Mouse (Mus musculus): Measurements from ENCODE around the gene Xkr7. TPM values are rescaled to one million over a fixed set of nuclear protein-coding genes. Genes with fewer than 3 reads are reported as not detected.

Gene Xkr7
- polyA plus RNA-seq (2015; fragmentation: Nextera tagmentation; extraction: Ambion mirVana) = not detected in 2 replicates

- 3% methylated on average over 28 of the region's 54 CpGs for WGBS
- no peak for ATAC-seq
- H3K27me3 ChIP-seq (replicated peaks; ENCODE audit: insufficient read depth, low read length) = peaks cover 24% of the 10 kb centered on the region
These were observed at the start of gene Xkr7 for GRCm38 (mm10) chr2:153031126-153032082. TSS of gene Xkr7 (plus strand) at chr2:153031852.

GRCm38 (mm10) chr2:152985582-152985981 lies 46.1 kb upstream of the Xkr7 start:
- DNase-seq (ENCODE audit: low spot score) (no peak), ATAC-seq (no peak)
- Histone ChIP-seq H3K9ac (replicated peaks; ENCODE audit: low read depth) (no peak overlapping the region), H3K4me3 (ENCODE audit: low read depth, low read length) (no peak overlapping the region), H3K4me1 (ENCODE audit: insufficient read depth, low read depth, low read length) (no peaks in the 10 kb centered on the region), H3K4me2 (replicated peaks; ENCODE audit: low read depth, low read length) (no peak overlapping the region), H3K27ac (ENCODE audit: low read length) (no peak overlapping the region), H3K9me3 (ENCODE audit: low read length) (no peaks in the 10 kb centered on the region), H3K36me3 (ENCODE audit: insufficient read depth, low read length) (no peaks in the 10 kb centered on the region), H3K27me3 (replicated peaks; ENCODE audit: insufficient read depth, low read length) (no peaks in the 10 kb centered on the region)
- WGBS = 40% methylated on average over 1 of the region's 1 CpGs
- TF ChIP-seq EP300 (IDR thresholded peaks at IDR 0.05) (no peak), CTCF (IDR thresholded peaks at IDR 0.05) (no peak)

More at GRCm38 (mm10) chr2:153031126-153032082, at the start of gene Xkr7:
- no peak for TF ChIP-seq CTCF (IDR thresholded peaks at IDR 0.05)
- TF ChIP-seq EP300 (IDR thresholded peaks at IDR 0.05) = no peak
- Histone ChIP-seq H3K9me3 (ENCODE audit: low read length) (no peaks in the 10 kb centered on the region), H3K4me2 (replicated peaks; ENCODE audit: low read depth, low read length) (peak within 1 kb of the TSS; percentile 44), H3K9ac (replicated peaks; ENCODE audit: low read depth) (no peak within 1 kb of the TSS), H3K36me3 (ENCODE audit: insufficient read depth, low read length) (no peaks in the 10 kb centered on the region), H3K4me3 (ENCODE audit: low read depth, low read length) (peak within 1 kb of the TSS; percentile 24), H3K4me1 (ENCODE audit: insufficient read depth, low read depth, low read length) (no peaks in the 10 kb centered on the region), H3K27ac (ENCODE audit: low read length) (no peak within 1 kb of the TSS)
- DNase-seq (ENCODE audit: low spot score) = no peak

GRCm38 (mm10) chr2:152991529-152991928 lies 40.1 kb upstream of the Xkr7 start:
- Histone ChIP-seq H3K4me3 (ENCODE audit: low read depth, low read length) (no peak overlapping the region), H3K27me3 (replicated peaks; ENCODE audit: insufficient read depth, low read length) (no peaks in the 10 kb centered on the region), H3K4me1 (ENCODE audit: insufficient read depth, low read depth, low read length) (no peaks in the 10 kb centered on the region), H3K36me3 (ENCODE audit: insufficient read depth, low read length) (no peaks in the 10 kb centered on the region), H3K9me3 (ENCODE audit: low read length) (no peaks in the 10 kb centered on the region), H3K4me2 (replicated peaks; ENCODE audit: low read depth, low read length) (no peak overlapping the region), H3K27ac (ENCODE audit: low read length) (no peak overlapping the region), H3K9ac (replicated peaks; ENCODE audit: low read depth) (no peak overlapping the region)
- ATAC-seq (no peak), DNase-seq (ENCODE audit: low spot score) (no peak)
- no peak for TF ChIP-seq EP300 (IDR thresholded peaks at IDR 0.05)
- no peak for TF ChIP-seq CTCF (IDR thresholded peaks at IDR 0.05)
- 86% methylated on average over 9 of the region's 9 CpGs for WGBS

GRCm38 (mm10) chr2:152997046-152997445 lies 34.6 kb upstream of the Xkr7 start:
- Histone ChIP-seq H3K4me3 (ENCODE audit: low read depth, low read length) (no peak overlapping the region), H3K9ac (replicated peaks; ENCODE audit: low read depth) (no peak overlapping the region), H3K27me3 (replicated peaks; ENCODE audit: insufficient read depth, low read length) (no peaks in the 10 kb centered on the region), H3K9me3 (ENCODE audit: low read length) (no peaks in the 10 kb centered on the region), H3K4me1 (ENCODE audit: insufficient read depth, low read depth, low read length) (no peaks in the 10 kb centered on the region), H3K4me2 (replicated peaks; ENCODE audit: low read depth, low read length) (no peak overlapping the region), H3K36me3 (ENCODE audit: insufficient read depth, low read length) (no peaks in the 10 kb centered on the region), H3K27ac (ENCODE audit: low read length) (no peak overlapping the region)
- WGBS = 63% methylated on average over 4 of the region's 4 CpGs
- DNase-seq (ENCODE audit: low spot score) (no peak), ATAC-seq (no peak)
- TF ChIP-seq EP300 (IDR thresholded peaks at IDR 0.05) = no peak
- no peak for TF ChIP-seq CTCF (IDR thresholded peaks at IDR 0.05)

- no peaks in the 10 kb centered on the region for H3K9me3 ChIP-seq (ENCODE audit: low read length)
- H3K27ac ChIP-seq (ENCODE audit: low read length) = no peak overlapping the region
- H3K36me3 ChIP-seq (ENCODE audit: insufficient read depth, low read length) = peaks cover 6% of the 10 kb centered on the region; the same call in 1 of the 2 replicates
- H3K9ac ChIP-seq (replicated peaks; ENCODE audit: low read depth) = no peak overlapping the region
- no peak overlapping the region for H3K4me2 ChIP-seq (replicated peaks; ENCODE audit: low read depth, low read length)
- no peak for ATAC-seq
- no peak for DNase-seq (ENCODE audit: low spot score)
- TF ChIP-seq EP300 (IDR thresholded peaks at IDR 0.05) = no peak
- no peak for TF ChIP-seq CTCF (IDR thresholded peaks at IDR 0.05)
- no peaks in the 10 kb centered on the region for H3K27me3 ChIP-seq (replicated peaks; ENCODE audit: insufficient read depth, low read length)
- no peak overlapping the region for H3K4me3 ChIP-seq (ENCODE audit: low read depth, low read length)
- 69% methylated on average over 15 of the region's 15 CpGs for WGBS
- no peaks in the 10 kb centered on the region for H3K4me1 ChIP-seq (ENCODE audit: insufficient read depth, low read depth, low read length)
These were observed 29.0 kb upstream of the Xkr7 start for GRCm38 (mm10) chr2:153002492-153003248.

GRCm38 (mm10) chr2:153003681-153004338 lies 27.8 kb upstream of the Xkr7 start:
- H3K9ac ChIP-seq (replicated peaks; ENCODE audit: low read depth) = no peak overlapping the region
- H3K36me3 ChIP-seq (ENCODE audit: insufficient read depth, low read length) = peaks cover 7% of the 10 kb centered on the region; the same call in 1 of the 2 replicates
- H3K27me3 ChIP-seq (replicated peaks; ENCODE audit: insufficient read depth, low read length) = no peaks in the 10 kb centered on the region
- WGBS = 61% methylated on average over 13 of the region's 13 CpGs
- H3K27ac ChIP-seq (ENCODE audit: low read length) = no peak overlapping the region
- no peaks in the 10 kb centered on the region for H3K4me1 ChIP-seq (ENCODE audit: insufficient read depth, low read depth, low read length)
- H3K9me3 ChIP-seq (ENCODE audit: low read length) = no peaks in the 10 kb centered on the region
- ATAC-seq (no peak), DNase-seq (ENCODE audit: low spot score) (no peak)
- no peak overlapping the region for H3K4me3 ChIP-seq (ENCODE audit: low read depth, low read length)
- no peak for TF ChIP-seq CTCF (IDR thresholded peaks at IDR 0.05)
- TF ChIP-seq EP300 (IDR thresholded peaks at IDR 0.05) = no peak
- H3K4me2 ChIP-seq (replicated peaks; ENCODE audit: low read depth, low read length) = no peak overlapping the region
